Mouse (Mus musculus): ENCODE measurements around the gene Blmh.
"Not testable (repeated sequence)": the region's sequence is repeated elsewhere in the genome, so short reads cannot be mapped to it uniquely, and the experiment has no call there.

Blmh gene

GRCm38 (mm10) chr11:76916539-76917229, 7.9 kb upstream of the Blmh start:
- no peak for DNase-seq (ENCODE audit: low read depth)

DNA sequence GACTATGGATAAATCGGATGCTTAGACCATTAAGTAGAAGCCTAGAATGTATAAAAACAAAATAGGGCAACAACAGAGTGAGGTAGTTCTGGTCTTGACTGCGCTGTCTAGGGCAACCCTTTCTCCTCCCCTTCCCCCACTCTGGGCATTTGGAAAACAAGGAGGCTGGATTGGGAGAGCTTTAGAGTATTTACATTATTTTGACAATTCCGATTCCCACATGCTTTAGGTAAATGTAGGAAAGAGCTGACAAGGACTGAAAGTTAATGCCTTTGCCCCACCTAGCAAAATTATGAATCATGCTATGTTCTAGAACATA, 7.4 kb upstream of the Blmh start:
- DNase-seq (ENCODE audit: low read depth): no peak

DNA sequence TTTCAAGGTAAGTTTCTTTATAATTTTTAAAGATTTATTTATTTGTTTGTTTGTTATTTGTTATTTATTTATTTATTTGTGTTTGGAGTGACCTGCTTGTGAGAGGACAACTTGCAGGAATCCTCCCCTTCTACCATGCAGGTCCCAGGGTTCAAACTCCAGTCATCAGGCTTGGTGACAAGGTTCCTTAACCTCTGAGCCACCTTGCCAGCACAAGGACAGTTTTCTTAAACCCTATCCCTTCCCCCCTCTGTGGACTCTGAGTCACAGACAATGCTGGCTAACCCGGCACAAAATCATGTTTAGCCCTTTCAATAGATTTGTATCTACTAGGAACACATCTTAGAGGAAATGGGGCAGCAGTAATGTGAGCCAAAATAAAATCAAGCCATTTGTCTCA, 4.0 kb upstream of the Blmh start:
- DNase-seq (ENCODE audit: low read depth): no peak

GRCm38 (mm10) chr11:76928586-76928985, 4.0 kb downstream of the Blmh start:
- DNase-seq (ENCODE audit: low read depth): not testable (repeated sequence)

- DNase-seq (ENCODE audit: low read depth): peak; percentile 33
Observed at GRCm38 (mm10) chr11:76933209-76933608, 8.6 kb downstream of the Blmh start.

DNA sequence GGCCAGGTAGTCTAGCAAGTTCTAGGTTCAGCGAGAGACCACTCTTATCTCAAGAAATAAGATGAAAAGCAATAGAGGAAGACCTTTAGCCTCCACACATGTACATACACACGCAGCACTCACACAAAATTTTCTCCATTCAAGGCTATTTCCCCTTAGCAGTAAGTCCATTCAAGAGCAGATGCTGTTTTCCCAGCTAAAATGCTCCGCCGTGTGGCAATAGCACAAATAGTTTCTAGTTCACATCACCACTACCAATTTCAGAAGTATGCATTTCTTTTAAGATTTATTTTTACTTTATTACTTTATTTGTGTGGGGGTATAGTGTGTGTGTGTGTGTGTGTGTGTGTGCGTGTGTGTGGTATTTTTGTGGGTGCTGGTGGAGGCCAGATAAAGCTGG, 12.0 kb downstream of the Blmh start:
- no peak for DNase-seq (ENCODE audit: low read depth)

- DNase-seq (ENCODE audit: low read depth): no peak
Observed at GRCm38 (mm10) chr11:76944839-76945238, 20.2 kb downstream of the Blmh start.

DNA sequence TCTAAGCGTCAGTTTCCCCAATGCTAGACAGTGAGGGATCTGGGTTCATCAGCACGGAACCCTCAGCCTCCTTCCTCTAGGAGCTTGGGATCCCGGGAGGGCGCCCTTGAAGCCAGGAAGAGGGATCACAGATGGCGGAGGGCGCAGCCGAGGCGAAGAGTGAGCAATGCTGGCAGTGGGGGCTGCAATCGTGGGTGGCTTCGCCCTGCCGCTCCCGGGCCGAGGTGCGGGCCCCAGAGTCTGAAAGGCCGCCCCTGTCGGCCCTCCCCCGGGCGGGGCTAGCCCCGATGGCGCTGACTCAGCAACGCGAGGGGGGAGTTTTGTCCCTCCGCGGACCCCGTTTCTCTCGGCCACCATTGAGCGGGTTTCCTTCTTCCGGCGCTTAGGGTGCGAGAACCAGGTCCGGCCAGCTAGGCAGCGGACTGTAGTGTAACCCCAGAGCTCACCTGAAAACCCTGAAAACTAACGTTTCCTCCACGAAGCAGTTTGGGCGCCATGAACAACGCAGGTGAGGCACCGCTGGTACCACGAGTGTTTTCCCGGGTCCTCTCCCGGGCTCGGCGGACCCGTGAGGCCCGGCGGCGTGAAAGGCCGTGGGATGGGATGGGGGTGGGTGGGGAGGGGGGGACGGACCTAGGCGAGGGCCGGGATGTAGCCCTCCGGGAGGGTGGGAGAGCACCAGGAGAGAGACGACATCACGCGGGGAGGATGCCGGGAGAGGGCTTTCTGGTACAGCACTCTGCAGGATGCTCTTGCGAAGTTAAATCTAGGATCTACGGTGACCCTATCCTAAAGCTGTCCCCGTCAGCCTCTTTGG, 21.0 kb downstream of the Blmh start:
- DNase-seq (ENCODE audit: low read depth): peak; percentile 76

DNA sequence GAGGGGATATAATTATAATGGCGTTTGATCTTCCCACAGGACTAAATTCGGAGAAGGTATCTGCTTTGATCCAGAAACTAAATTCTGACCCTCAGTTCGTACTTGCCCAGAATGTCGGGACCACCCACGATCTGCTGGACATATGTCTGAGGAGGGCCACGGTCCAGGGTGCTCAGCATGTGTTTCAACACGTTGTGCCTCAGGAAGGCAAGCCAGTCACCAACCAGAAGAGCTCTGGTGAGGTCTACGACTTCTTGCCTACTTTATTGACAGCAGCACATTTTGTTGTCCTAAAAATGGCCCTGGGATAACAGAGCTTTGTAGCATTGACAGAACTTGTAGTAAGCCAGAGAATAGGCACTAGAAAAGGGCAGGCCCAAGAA, 21.6 kb downstream of the Blmh start:
- peak; percentile 14 for DNase-seq (ENCODE audit: low read depth)

GRCm38 (mm10) chr11:76953536-76953935, 28.9 kb downstream of the Blmh start:
- no peak for DNase-seq (ENCODE audit: low read depth)

DNA sequence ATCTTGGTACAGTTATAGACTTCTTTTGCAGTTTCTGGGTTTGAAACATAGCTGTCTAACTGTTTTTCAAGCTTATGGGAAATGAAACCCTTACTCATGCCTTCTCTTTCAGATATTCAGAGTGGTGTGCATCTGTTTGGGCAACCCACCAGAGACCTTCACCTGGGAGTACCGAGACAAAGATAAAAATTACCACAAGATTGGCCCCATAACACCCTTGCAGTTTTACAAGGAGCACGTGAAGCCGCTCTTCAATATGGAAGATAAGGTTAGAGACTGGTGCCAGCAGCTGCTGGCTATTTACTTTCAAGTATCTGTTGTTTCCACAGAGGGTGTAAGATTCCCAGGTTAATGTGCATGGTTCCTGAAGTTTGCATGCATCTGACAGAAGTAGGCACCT, 41.1 kb downstream of the Blmh start:
- no peak for DNase-seq (ENCODE audit: low read depth)

DNA sequence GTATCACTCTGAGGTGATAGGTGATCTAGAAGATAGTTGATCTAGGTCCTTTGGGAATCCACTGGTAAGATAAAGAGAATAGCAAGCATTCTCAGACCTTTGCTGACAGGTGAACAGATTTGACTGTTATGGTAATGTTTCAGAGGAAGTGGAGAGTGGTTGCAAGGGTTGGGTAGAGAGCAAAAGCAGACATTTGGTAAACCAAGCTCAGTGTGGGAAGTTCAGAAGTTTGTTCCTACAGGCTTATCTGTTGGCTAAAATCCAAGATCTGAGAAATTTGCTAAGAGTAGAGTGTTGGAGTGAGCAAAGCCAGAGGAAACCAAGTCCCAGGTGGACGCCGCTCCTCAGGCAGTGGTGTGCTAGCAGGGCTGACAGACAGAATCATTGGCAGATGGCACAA, 45.7 kb downstream of the Blmh start:
- DNase-seq (ENCODE audit: low read depth): no peak

DNA sequence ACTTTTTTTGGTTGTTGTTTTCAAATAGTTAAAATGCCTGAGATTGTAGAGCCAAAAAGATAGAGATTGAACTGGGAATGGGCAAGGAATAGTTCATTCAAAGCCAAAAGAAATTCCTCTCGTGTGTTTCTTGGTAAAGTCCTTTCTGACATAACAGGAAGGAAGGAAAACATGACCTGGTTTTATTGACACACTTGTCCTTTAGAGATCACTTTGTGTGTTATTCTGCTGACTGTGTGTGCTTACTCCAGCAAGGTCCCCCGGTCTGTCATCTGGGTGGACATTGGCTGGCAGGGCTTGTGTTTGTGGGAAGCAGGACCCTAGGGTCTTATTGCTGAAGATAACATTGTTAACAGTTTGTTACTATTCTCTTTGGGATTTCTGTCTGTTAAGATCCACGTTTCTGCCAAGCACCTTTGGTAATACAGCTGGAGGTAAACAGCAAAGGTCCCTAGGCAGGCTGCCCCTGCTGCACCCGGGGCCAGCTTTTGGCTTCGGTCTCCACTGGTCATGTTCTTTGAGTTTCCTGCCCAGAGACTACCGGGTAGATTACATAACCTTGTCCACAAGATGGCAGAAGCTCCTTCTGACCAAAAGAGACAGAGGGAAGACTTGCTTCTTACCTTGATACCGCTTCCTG, 50.2 kb downstream of the Blmh start:
- DNase-seq (ENCODE audit: low read depth): no peak

DNA sequence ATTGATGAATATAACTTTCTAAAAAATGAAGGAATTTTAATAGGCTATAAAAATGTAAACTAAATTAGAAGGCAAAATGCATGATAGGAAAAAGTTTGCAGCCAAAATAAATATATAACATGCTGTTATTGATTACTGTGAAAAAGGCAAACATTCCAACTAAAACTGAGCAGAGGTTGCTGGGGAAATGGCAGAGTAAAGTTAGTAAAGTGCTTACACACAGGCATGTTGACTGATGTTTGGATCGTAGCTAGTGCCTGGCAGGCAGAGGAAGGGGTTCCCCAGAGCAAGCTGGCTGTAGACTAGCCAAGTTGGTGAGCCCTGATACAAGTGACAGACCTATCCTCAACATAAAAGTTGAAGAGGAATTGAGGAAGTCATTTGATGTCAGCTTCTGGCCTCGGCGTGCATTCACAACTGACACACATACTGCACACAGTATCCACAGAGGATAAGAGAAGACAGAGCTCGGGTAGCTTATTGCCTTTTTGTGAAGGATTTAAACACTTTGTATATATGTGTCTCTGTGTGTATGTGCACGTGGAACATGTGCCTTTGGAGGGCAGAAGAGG, 57.0 kb downstream of the Blmh start:
- no peak for DNase-seq (ENCODE audit: low read depth)

- no peak for DNase-seq (ENCODE audit: low read depth)
Observed at GRCm38 (mm10) chr11:76982415-76982814, 57.8 kb downstream of the Blmh start.

DNA sequence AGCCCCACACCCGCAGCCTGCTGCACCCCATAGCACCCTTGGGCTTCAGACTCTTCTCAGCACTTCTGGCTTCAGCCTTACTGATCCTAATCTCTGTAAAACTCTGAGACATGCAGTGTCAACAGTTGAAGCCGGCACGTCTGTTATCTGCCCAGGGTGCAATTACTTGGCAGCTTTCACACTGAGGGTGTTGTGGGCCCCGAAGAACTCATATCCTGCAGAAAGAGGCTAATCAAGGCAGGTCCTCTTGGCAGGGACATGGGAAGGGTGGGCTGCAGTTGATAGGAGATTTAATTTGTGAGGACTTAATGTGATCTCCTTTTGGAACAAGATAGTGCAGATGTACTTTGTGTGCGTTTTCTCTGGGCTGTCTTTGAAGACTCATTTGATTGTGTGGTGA, 59.0 kb downstream of the Blmh start:
- no peak for DNase-seq (ENCODE audit: low read depth)

GRCm38 (mm10) chr11:76984173-76984572, 59.6 kb downstream of the Blmh start:
- DNase-seq (ENCODE audit: low read depth): no peak

DNA sequence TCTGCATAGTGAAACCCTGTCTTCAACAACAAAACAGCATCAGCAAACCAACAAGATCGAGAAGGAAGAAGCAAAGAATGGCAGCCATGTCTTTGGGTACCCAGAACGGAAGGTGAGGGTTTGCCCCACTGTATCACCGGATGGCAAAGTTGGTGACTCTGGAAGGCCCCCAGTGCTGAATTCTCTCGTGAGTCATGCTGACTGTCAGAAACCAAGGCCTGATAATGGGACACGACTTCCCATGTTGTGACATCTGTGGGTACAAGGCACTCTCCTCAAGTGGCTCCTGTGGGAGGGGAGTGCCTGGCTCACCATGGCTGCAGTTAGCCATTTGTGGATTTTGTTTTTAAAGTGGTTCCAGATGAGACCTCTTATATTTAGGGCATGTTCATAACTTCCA, 66.2 kb downstream of the Blmh start:
- DNase-seq (ENCODE audit: low read depth): no peak

DNA sequence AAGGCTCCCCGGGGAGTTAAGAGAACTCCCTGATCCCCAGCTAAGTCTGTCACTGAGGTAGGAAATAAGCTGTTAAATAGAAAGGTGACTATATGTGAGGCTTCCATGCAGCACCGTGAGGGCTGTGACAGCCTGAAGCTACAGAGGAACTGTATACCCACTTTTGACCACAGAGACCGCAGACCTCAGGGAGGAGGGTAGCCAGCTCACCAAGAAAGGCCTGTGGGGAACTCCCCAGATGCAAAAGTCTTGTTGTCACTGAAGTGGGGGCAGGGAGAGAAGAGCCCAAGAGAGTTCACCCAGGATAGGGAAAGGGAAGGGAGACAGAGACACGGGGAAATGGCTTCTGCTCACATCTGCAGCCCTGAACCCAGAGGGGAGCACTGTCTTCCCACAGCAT, 68.3 kb downstream of the Blmh start:
- DNase-seq (ENCODE audit: low read depth): peak; percentile 66

DNA sequence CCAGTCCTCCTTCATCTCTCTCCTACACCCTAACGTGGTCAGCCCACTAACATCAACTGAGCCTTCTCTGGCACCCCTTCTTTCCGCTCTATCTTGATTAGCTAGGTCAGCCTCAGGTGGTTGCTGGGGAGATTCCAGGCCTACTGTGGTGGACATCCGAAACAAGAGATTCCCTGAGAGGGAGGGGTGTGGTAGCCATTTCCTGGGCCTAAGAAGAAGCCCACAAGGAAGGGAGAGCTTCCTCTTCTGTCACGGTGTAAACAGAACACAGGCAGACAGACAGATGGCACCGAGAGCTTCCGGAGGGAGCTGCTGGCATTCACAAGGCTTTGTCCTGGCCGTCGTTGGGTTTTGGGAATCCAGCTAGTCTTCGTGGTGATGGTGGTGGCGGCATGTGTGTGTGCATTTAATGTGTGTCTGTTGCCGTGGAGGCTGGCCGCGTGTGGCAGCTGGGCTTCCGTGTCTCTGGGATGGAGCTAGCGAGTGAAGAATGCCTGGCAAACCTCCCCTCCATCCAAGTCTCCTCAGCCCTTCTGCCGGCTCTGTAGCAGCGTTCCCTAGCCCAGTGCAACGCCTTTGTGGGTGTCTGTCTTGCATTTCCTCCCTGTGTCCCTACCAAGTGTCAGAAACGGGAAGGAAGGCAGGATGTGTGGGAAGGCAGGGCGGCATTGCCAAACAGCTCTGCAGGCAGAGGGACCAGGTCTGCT, 71.5 kb downstream of the Blmh start:
- no peak for DNase-seq (ENCODE audit: low read depth)

DNA sequence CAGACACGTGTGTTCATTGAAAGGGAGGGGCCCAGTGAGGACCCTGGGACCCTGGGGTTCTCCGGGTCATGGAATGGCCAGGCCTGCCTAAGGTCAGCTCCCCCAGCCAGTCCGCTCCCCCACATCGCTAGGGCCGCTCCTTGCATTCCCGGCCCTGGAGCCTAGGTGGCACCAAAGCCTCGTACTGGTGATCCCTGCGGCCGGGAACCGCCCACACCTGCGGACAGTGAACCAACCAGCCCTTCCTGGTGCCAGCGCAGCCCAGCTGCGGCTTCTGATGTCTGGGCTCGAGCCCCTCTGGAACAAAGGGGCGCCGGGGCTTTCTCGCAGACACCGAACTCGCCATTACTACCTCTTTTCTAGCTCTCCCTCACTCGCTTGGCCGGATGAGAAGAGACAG, 72.7 kb downstream of the Blmh start:
- DNase-seq (ENCODE audit: low read depth): peak; percentile 73

GRCm38 (mm10) chr11:76997916-76998704, 73.5 kb downstream of the Blmh start, which contains the start of gene Slc6a4:
TSS of gene Slc6a4 (plus strand) at chr11:76998603.
- DNase-seq (ENCODE audit: low read depth): peak; percentile 53

Data from naive thymus-derived CD4-positive, alpha-beta T cell, adult 2 months (primary cell).